Mouse (Mus musculus): Measurements from ENCODE around the gene Timm8a2.
A peak's percentile ranks its signal among the peaks of the same experiment; 100 is the strongest.

Gene Timm8a2

GRCm38 (mm10) chr14:122012193-122012592 lies 22.3 kb upstream of the Timm8a2 start:
- no peak for DNase-seq

- DNase-seq: peak; percentile 59
Measured at GRCm38 (mm10) chr14:122012814-122013213, 21.7 kb upstream of the Timm8a2 start.

GRCm38 (mm10) chr14:122013417-122013951 lies 21.0 kb upstream of the Timm8a2 start:
- DNase-seq: peak; percentile 68

- no peak for DNase-seq
Measured at GRCm38 (mm10) chr14:122017958-122018357, 16.5 kb upstream of the Timm8a2 start.

GRCm38 (mm10) chr14:122019389-122019788 lies 15.1 kb upstream of the Timm8a2 start:
- no peak for DNase-seq

GRCm38 (mm10) chr14:122020567-122020966 lies 13.9 kb upstream of the Timm8a2 start:
- no peak for DNase-seq

- DNase-seq: no peak
Measured at GRCm38 (mm10) chr14:122023054-122023453, 11.4 kb upstream of the Timm8a2 start.

- no peak for DNase-seq
Measured at GRCm38 (mm10) chr14:122023928-122024327, 10.5 kb upstream of the Timm8a2 start.

- peak; percentile 41 for DNase-seq
Measured at GRCm38 (mm10) chr14:122028926-122029745, 5.3 kb upstream of the Timm8a2 start.

- DNase-seq: no peak
Measured at GRCm38 (mm10) chr14:122029851-122030250, 4.6 kb upstream of the Timm8a2 start.

GRCm38 (mm10) chr14:122032045-122032444 lies 2.4 kb upstream of the Timm8a2 start:
- no peak for DNase-seq

- no peak for DNase-seq
Measured at GRCm38 (mm10) chr14:122035181-122035580, 707 bp downstream of the Timm8a2 start.

GRCm38 (mm10) chr14:122035860-122036259 lies 1.4 kb downstream of the Timm8a2 start:
- no peak for DNase-seq

GRCm38 (mm10) chr14:122038874-122039647 lies 4.6 kb downstream of the Timm8a2 start:
- DNase-seq: no peak

- no peak for DNase-seq
Measured at GRCm38 (mm10) chr14:122041413-122041825, 6.9 kb downstream of the Timm8a2 start.

GRCm38 (mm10) chr14:122042142-122042694 lies 7.7 kb downstream of the Timm8a2 start:
- no peak for DNase-seq

- no peak for DNase-seq
Measured at GRCm38 (mm10) chr14:122047784-122048183, 13.3 kb downstream of the Timm8a2 start.

GRCm38 (mm10) chr14:122048816-122049215 lies 14.3 kb downstream of the Timm8a2 start:
- DNase-seq: no peak

- peak; percentile 49 for DNase-seq
Measured at GRCm38 (mm10) chr14:122052896-122053635, 18.6 kb downstream of the Timm8a2 start.

- DNase-seq: no peak
Measured at GRCm38 (mm10) chr14:122056871-122057270, 22.4 kb downstream of the Timm8a2 start.

- no peak for DNase-seq
Measured at GRCm38 (mm10) chr14:122057941-122058346, 23.5 kb downstream of the Timm8a2 start.

GRCm38 (mm10) chr14:122060642-122061041 lies 26.2 kb downstream of the Timm8a2 start:
- peak; percentile 92 for DNase-seq

- DNase-seq: no peak
Measured at GRCm38 (mm10) chr14:122061376-122061775, 26.9 kb downstream of the Timm8a2 start.
